Mouse (Mus musculus): ENCODE results near the gene Wdr54. TPM values are rescaled to one million over a fixed set of nuclear protein-coding genes. Genes with fewer than 3 reads are reported as not detected.

Wdr54 gene
- 5.8 and 7.0 TPM in 2 replicates for polyA plus RNA-seq (2014; fragmentation: Nextera tagmentation; extraction: Ambion mirVana)

- H3K4me3 ChIP-seq (ENCODE audit: low read depth, low read length) = peak within 1 kb of the TSS; percentile 52
- no peaks in the 10 kb centered on the region for H3K9me3 ChIP-seq (ENCODE audit: control insufficient read depth, low read length)
- peak within 1 kb of the TSS; percentile 75 for H3K4me2 ChIP-seq (ENCODE audit: low read depth, low read length)
- ATAC-seq (ENCODE audit: low read depth) = peak; percentile 92
- no peak within 1 kb of the TSS for H3K27ac ChIP-seq (replicated peaks; ENCODE audit: low read depth, low read length)
- H3K36me3 ChIP-seq (ENCODE audit: control insufficient read depth, insufficient read depth, low read length) = peaks cover 17% of the 10 kb centered on the region
- H3K9ac ChIP-seq (ENCODE audit: low read depth, low read length) = peak within 1 kb of the TSS; percentile 55
- no peaks in the 10 kb centered on the region for H3K4me1 ChIP-seq (ENCODE audit: control insufficient read depth, insufficient read depth, low read length)
- DNase-seq (ENCODE audit: low spot score) = peak; percentile 90
- 2% methylated on average over 32 of the region's 32 CpGs for WGBS
- peaks cover 13% of the 10 kb centered on the region for H3K27me3 ChIP-seq (replicated peaks; ENCODE audit: control insufficient read depth, insufficient read depth, low read length)
Measured at GRCm38 (mm10) chr6:83156259-83156684, at the start of gene Wdr54, which contains the start of gene 1700003E16Rik. Gene Wdr54, minus strand, starts transcription at chr6:83156397. Gene 1700003E16Rik, plus strand, starts transcription at chr6:83156404.

DNA sequence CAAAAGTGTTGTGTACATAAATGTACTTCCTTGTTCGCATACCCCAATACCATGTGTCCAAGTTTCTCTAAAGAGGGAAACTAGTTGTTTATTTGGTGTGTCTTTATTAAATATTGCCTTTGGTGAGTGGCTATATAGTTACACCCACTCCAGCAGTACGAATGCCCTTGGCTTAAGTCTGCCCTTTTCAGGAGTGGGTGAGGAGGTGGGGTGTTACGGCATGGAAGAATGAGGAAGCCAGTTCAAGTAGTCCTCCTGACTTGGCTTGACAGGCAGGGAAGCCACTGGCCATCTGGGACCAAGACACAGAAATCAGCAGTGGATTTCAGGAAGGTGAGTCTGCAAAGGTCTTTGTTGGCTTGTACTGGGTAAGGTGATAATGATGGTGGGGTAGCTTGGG lies 49.7 kb upstream of the Wdr54 start:
- WGBS = 90% methylated on average over 3 of the region's 3 CpGs
- H3K36me3 ChIP-seq (ENCODE audit: control insufficient read depth, insufficient read depth, low read length) = peaks cover 3% of the 10 kb centered on the region; the same call in 1 of the 2 replicates
- no peak overlapping the region for H3K4me3 ChIP-seq (ENCODE audit: low read depth, low read length)
- H3K27ac ChIP-seq (replicated peaks; ENCODE audit: low read depth, low read length) = no peak overlapping the region
- H3K4me2 ChIP-seq (ENCODE audit: low read depth, low read length) = no peak overlapping the region
- no peaks in the 10 kb centered on the region for H3K4me1 ChIP-seq (ENCODE audit: control insufficient read depth, insufficient read depth, low read length)
- H3K27me3 ChIP-seq (replicated peaks; ENCODE audit: control insufficient read depth, insufficient read depth, low read length) = no peaks in the 10 kb centered on the region
- ATAC-seq (ENCODE audit: low read depth) (no peak), DNase-seq (ENCODE audit: low spot score) (no peak)
- no peaks in the 10 kb centered on the region for H3K9me3 ChIP-seq (ENCODE audit: control insufficient read depth, low read length)
- no peak overlapping the region for H3K9ac ChIP-seq (ENCODE audit: low read depth, low read length)

- no peaks in the 10 kb centered on the region for H3K4me1 ChIP-seq (ENCODE audit: control insufficient read depth, insufficient read depth, low read length)
- no peaks in the 10 kb centered on the region for H3K27me3 ChIP-seq (replicated peaks; ENCODE audit: control insufficient read depth, insufficient read depth, low read length)
- no peaks in the 10 kb centered on the region for H3K9me3 ChIP-seq (ENCODE audit: control insufficient read depth, low read length)
- H3K9ac ChIP-seq (ENCODE audit: low read depth, low read length) = no peak overlapping the region
- WGBS = 86% methylated on average over 4 of the region's 4 CpGs
- no peak overlapping the region for H3K4me3 ChIP-seq (ENCODE audit: low read depth, low read length)
- DNase-seq (ENCODE audit: low spot score) (no peak), ATAC-seq (ENCODE audit: low read depth) (no peak)
- no peak overlapping the region for H3K27ac ChIP-seq (replicated peaks; ENCODE audit: low read depth, low read length)
- peaks cover 25% of the 10 kb centered on the region for H3K36me3 ChIP-seq (ENCODE audit: control insufficient read depth, insufficient read depth, low read length)
- H3K4me2 ChIP-seq (ENCODE audit: low read depth, low read length) = no peak overlapping the region
Measured at GRCm38 (mm10) chr6:83203320-83203719, 47.1 kb upstream of the Wdr54 start.

DNA sequence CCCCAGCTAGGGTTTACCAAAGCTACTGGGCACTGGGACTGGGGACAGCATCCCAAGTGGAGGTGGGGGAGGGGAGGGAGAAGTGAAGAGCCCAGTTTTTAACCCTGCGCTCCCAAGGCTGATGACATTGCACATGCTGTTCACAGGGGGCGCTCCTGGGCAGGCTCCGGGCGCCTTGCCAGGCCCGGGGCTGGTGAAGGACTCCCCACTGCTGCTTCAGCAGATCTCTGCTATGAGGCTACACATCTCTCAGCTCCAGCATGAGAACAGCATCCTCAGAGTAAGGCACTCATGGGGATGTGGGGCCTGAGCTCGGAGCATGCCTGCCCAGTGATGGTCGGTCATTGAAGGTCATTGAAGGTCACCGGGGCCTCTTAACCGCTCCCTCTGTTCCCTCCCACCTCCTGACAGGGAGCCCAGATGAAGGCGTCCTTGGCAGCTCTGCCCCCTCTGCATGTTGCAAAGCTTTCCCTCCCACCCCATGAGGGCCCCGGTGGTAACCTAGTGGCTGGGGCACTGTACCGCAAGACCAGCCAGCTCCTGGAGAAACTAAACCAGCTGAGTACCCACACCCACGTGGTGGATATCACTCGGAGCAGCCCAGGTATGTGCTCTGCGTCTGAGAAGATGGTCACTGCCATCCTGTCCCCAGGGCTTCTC lies 41.3 kb upstream of the Wdr54 start:
- Histone ChIP-seq H3K27ac (replicated peaks; ENCODE audit: low read depth, low read length) (no peak overlapping the region), H3K4me3 (ENCODE audit: low read depth, low read length) (no peak overlapping the region), H3K36me3 (ENCODE audit: control insufficient read depth, insufficient read depth, low read length) (peaks cover 83% of the 10 kb centered on the region), H3K4me2 (ENCODE audit: low read depth, low read length) (no peak overlapping the region), H3K4me1 (ENCODE audit: control insufficient read depth, insufficient read depth, low read length) (no peaks in the 10 kb centered on the region), H3K27me3 (replicated peaks; ENCODE audit: control insufficient read depth, insufficient read depth, low read length) (no peaks in the 10 kb centered on the region), H3K9ac (ENCODE audit: low read depth, low read length) (no peak overlapping the region), H3K9me3 (ENCODE audit: control insufficient read depth, low read length) (no peaks in the 10 kb centered on the region)
- WGBS = 41% methylated on average over 13 of the region's 15 CpGs
- DNase-seq (ENCODE audit: low spot score) = no peak
- ATAC-seq (ENCODE audit: low read depth) = peak; percentile 17; the same call in 1 of the 2 replicates

- ATAC-seq (ENCODE audit: low read depth) (no peak), DNase-seq (ENCODE audit: low spot score) (no peak)
- no peak overlapping the region for H3K4me2 ChIP-seq (ENCODE audit: low read depth, low read length)
- no peaks in the 10 kb centered on the region for H3K9me3 ChIP-seq (ENCODE audit: control insufficient read depth, low read length)
- no peak overlapping the region for H3K9ac ChIP-seq (ENCODE audit: low read depth, low read length)
- H3K4me3 ChIP-seq (ENCODE audit: low read depth, low read length) = no peak overlapping the region
- H3K27me3 ChIP-seq (replicated peaks; ENCODE audit: control insufficient read depth, insufficient read depth, low read length) = no peaks in the 10 kb centered on the region
- no peaks in the 10 kb centered on the region for H3K4me1 ChIP-seq (ENCODE audit: control insufficient read depth, insufficient read depth, low read length)
- H3K36me3 ChIP-seq (ENCODE audit: control insufficient read depth, insufficient read depth, low read length) = peaks cover 99% of the 10 kb centered on the region
- 86% methylated on average over 7 of the region's 7 CpGs for WGBS
- no peak overlapping the region for H3K27ac ChIP-seq (replicated peaks; ENCODE audit: low read depth, low read length)
Measured at GRCm38 (mm10) chr6:83193571-83193970, 37.4 kb upstream of the Wdr54 start.

DNA sequence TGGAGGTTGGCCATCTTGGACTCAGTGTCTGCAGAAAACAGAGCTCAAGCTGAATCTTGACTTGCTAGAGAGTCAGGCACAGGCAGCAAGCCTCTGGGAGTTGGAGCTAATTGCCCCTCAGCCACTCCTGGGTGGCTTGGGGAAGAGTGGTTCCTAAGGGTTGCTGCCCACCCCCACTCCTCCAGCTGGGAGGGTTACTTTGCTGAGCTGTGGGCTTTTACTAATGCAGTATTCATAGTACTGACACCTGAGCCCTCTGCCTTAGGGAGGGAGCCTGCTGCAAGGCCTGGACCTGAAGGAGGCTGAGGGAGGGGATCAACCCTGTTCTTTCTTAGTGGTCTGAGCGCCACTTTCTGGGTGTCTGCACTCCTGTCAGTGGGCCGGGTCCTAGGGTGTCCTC lies 30.7 kb upstream of the Wdr54 start:
- Histone ChIP-seq H3K27me3 (replicated peaks; ENCODE audit: control insufficient read depth, insufficient read depth, low read length) (no peaks in the 10 kb centered on the region), H3K27ac (replicated peaks; ENCODE audit: low read depth, low read length) (peak overlapping the region; percentile 77), H3K36me3 (ENCODE audit: control insufficient read depth, insufficient read depth, low read length) (peaks cover 63% of the 10 kb centered on the region), H3K9ac (ENCODE audit: low read depth, low read length) (peak overlapping the region; percentile 48; the same call in 1 of the 2 replicates), H3K9me3 (ENCODE audit: control insufficient read depth, low read length) (no peaks in the 10 kb centered on the region), H3K4me1 (ENCODE audit: control insufficient read depth, insufficient read depth, low read length) (peaks cover 19% of the 10 kb centered on the region), H3K4me3 (ENCODE audit: low read depth, low read length) (0 out of 2 replicates have a peak overlapping the region, but pooled peaks have one; percentile 30), H3K4me2 (ENCODE audit: low read depth, low read length) (peak overlapping the region; percentile 50; the same call in 1 of the 2 replicates)
- WGBS = 57% methylated on average over 2 of the region's 2 CpGs
- DNase-seq (ENCODE audit: low spot score) (peak; percentile 50), ATAC-seq (ENCODE audit: low read depth) (peak; percentile 68)

DNA sequence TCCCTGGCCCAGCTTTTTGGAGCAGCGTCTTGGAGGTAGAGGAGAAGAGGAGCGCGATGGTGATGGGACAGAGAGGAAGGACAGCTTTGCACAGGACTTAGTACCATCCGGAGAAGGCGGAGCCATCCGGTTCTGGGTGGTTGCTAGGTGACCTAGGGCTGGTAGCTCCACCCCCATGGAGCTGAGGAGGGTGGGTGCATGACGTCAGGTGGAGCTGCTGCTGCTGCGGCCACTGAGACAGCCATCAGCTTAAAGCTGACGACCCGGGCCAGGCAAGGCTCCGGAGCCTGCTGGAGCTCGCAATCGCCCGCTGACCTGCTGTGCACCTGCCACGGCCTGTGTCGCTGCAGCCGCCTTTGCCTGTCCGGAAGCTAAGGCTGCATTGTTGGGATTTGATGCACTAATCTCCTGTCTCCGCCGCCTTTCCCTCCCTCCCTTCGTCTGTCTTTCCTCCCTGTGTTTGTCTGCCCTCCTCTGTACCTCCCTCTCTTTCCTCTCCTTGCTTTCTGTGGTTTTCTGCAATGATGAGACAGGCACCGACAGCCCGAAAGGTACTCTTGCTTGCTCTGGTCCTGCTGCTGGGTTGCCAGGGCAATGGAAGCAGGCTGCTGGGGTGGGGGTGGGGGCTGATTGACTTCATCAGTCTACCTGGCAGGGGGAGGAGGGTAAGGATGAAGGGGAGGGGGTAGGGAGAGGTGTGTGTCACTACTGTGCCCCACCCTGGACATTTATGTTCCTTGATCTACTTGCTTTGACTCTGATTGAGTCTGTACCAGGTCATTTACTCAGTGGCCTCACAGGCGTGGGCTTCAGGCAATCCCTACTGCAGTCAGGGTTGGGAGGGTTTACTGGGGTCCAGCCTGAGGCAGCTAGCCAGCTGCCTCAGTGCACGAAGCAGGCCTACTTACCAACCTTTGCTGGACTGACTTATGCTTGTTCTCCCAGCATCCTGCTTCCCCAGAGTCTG lies 30.0 kb upstream of the Wdr54 start:
- Histone ChIP-seq H3K27me3 (replicated peaks; ENCODE audit: control insufficient read depth, insufficient read depth, low read length) (no peaks in the 10 kb centered on the region), H3K27ac (replicated peaks; ENCODE audit: low read depth, low read length) (peak overlapping the region; percentile 77), H3K4me2 (ENCODE audit: low read depth, low read length) (peak overlapping the region; percentile 50), H3K4me1 (ENCODE audit: control insufficient read depth, insufficient read depth, low read length) (peaks cover 19% of the 10 kb centered on the region), H3K9ac (ENCODE audit: low read depth, low read length) (peak overlapping the region; percentile 48), H3K4me3 (ENCODE audit: low read depth, low read length) (peak overlapping the region; percentile 30), H3K36me3 (ENCODE audit: control insufficient read depth, insufficient read depth, low read length) (peaks cover 55% of the 10 kb centered on the region), H3K9me3 (ENCODE audit: control insufficient read depth, low read length) (no peaks in the 10 kb centered on the region)
- ATAC-seq (ENCODE audit: low read depth) = peak; percentile 85
- peak; percentile 88 for DNase-seq (ENCODE audit: low spot score)
- WGBS = 10% methylated on average over 19 of the region's 25 CpGs

- H3K9ac ChIP-seq (ENCODE audit: low read depth, low read length) = no peak overlapping the region
- H3K9me3 ChIP-seq (ENCODE audit: control insufficient read depth, low read length) = no peaks in the 10 kb centered on the region
- H3K4me3 ChIP-seq (ENCODE audit: low read depth, low read length) = no peak overlapping the region
- no peak overlapping the region for H3K27ac ChIP-seq (replicated peaks; ENCODE audit: low read depth, low read length)
- H3K36me3 ChIP-seq (ENCODE audit: control insufficient read depth, insufficient read depth, low read length) = peaks cover 43% of the 10 kb centered on the region
- no peak overlapping the region for H3K4me2 ChIP-seq (ENCODE audit: low read depth, low read length)
- no peaks in the 10 kb centered on the region for H3K27me3 ChIP-seq (replicated peaks; ENCODE audit: control insufficient read depth, insufficient read depth, low read length)
- DNase-seq (ENCODE audit: low spot score) = no peak
- peaks cover 19% of the 10 kb centered on the region for H3K4me1 ChIP-seq (ENCODE audit: control insufficient read depth, insufficient read depth, low read length)
- WGBS = 92% methylated on average over 3 of the region's 3 CpGs
- no peak for ATAC-seq (ENCODE audit: low read depth)
Measured at GRCm38 (mm10) chr6:83184858-83185435, 28.8 kb upstream of the Wdr54 start.

All from embryonic facial prominence, embryonic 14.5 days (tissue).